Mouse (Mus musculus) gastrocnemius, postnatal 14 days (tissue): ENCODE data around the gene Olfr774. TPM values are rescaled to one million over a fixed set of nuclear protein-coding genes. Genes with fewer than 3 reads are reported as not detected.
"Not testable (repeated sequence)": the region's sequence is repeated elsewhere in the genome, so short reads cannot be mapped to it uniquely, and the experiment has no call there.

Experiments used
- DNase-seq: peaks from one replicate; pipeline ENCODE4 v3.0.0; 2021; ENCODE audit warnings: mixed read lengths
- intact Hi-C: fragments of 180-260 bp; cut with DNase I; formaldehyde crosslinking; loops from one replicate; pipeline ENCODE4 v1.15.1; 2025; ENCODE audit warnings: low total_unique reads
- long read RNA-seq, 2 experiments: library from polyadenylated mRNA; stranded (forward); transcript quantifications; one replicate each; pipeline ENCODE4 v2.0.0; 2021
- total RNA-seq, 2 experiments: library from RNA; stranded (reverse); gene quantifications; 2 replicates each; pipeline ENCODE4 v1.2.3; 2021

Gene Olfr774
- total RNA-seq, result not detected
- long read RNA-seq, experiment 1, result 0 reads
- long read RNA-seq, experiment 2, result 0 reads

DNA sequence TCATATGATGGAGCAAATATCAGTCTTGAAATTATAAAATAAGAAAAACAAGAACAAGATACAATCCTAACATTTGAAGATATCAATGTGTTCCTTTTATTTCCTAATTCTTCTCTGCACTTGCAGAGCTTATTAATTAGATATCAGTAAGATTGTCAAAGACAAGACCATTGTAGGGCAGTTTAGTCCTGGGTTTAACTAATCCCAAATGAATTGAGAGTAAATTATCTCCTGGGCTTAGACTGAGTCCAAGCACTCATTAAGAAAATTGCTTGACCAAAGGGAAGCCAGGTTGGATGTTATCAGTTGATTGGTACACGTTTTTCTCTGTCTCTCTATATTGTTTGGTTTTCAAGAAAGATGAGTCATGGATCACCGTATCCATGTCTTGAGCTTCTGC, at the start of gene Olfr774:
Gene Olfr774 (plus strand): TSS at position 301 of the 400 bp plus-strand sequence.
- intact Hi-C loops, result no loop called here
- DNase-seq, result no peak

DNA sequence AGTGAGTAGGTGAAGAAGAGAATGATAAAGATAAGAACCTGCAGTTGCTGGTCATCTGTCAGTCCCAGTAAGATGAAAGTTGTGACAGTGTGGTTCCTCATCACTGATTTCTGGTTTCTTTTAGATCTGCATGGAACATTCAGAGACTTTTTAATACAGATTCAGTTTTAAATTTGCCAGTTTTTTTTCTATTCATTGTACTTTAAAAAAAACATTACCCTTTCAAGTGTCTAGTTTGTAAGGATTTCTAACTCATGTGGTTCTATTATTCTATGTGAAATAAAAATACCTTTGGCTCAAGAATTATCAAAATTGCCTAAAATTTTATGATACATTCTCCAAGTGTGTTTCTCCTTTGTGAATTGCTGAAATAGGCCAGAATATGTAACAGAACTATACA, 48.7 kb upstream of the Olfr774 start, which contains the start of gene Olfr773:
Gene Olfr773 (minus strand): TSS at position 101 of the 400 bp plus-strand sequence.
- intact Hi-C loops, DNase-seq: not testable (repeated sequence)

DNA sequence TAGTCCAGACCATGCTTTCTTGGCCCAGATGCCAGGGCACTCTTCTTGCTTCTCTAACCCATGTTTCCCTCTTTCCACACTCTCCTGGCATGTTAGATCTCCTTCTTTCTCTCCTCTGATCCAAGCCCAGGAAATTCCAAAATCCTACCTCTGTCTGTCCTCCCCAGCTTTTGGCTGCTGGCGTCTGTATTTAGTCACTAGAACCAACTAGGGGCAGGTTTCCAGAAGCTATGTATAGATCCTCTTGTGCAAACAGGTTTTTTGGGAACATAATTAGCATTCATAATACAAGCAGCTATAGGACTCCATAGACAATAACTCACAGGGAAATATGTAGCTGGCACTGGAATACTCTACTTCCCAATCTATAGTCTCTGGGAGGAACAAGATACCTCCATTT, 5.3 kb upstream of the Olfr774 start:
- intact Hi-C loops, result no loop called here
- DNase-seq, result no peak

DNA sequence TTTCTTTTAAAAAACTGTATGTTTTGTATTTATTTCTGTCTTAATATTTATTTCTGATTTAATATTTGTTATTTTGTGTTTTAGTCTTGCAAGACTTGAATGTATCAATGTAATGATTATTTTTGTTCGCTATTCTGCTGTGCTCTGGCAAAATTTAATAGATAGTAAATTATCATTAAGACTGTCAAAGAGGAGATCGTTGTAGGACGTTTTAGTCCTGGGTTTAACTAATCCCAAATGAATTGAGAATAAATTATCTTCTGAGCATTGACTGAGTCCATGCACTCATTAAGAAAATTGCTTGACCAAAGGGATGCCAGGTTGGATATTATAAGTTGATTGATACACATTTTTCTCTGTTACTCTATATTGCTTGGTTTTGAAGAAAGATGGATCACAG, 12.1 kb downstream of the Olfr774 start, which contains the start of gene Olfr775:
Gene Olfr775 (plus strand): TSS at position 301 of the 400 bp plus-strand sequence.
- DNase-seq, result no peak
- intact Hi-C loops, result no loop called here

DNA sequence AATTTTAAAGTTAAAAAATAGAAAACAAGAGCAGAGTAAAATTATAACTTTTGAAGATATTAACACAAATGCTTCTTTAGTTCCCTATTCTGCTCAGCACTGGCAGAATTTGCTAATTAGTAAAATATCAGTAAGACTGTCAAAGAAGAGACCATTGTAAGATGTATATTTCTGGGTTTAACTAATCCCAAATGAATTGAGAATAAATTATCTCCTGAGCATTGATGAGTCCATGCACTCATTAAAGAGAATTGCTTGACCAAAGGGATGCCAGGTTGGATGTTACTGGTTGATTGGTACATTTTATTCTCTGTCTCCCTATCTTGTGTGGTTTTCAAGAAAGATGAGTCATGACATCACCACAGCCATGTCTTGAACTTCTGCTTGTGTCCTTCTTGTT, 22.8 kb downstream of the Olfr774 start, which contains the start of gene Olfr776:
Gene Olfr776 (plus strand): TSS at position 301 of the 400 bp plus-strand sequence.
- intact Hi-C loops, result no loop called here
- DNase-seq, result no peak

DNA sequence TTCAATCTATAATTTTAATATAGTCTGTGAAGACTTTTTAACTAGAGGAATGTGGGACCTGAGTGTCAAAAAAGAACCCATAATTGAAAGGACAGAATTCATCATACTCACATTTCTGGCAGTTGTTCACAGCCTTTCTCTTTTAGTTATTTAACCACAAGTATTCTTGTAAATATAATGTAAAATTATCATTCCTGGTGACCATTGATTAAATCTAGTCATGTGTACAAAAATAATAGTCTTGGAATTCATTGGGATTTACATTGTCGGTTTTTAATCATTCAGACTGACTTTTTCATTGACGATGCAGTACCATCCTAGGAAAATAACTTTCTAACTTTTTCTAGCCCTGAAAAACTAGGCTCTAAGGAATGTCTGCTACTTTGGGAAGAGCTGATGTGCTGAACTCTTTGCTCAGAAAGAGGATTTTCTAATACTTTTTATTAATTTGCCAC, 35.1 kb downstream of the Olfr774 start, which contains the start of gene Olfr777:
Gene Olfr777 (minus strand): TSS at position 405 of the 455 bp plus-strand sequence.
- DNase-seq, result no peak

More for the DNA sequence above, 35.1 kb downstream of the Olfr774 start, which contains the start of gene Olfr777:
- intact Hi-C loops, result no loop called here

Other genes starting within 250 kb of the Olfr774 start
- gene Olfr9, start 246.8 kb upstream of the Olfr774 start, total RNA-seq, result not detected
- gene Olfr763, start 225.4 kb upstream of the Olfr774 start, total RNA-seq, result not detected
- gene Olfr764-ps1, start 196.3 kb upstream of the Olfr774 start, total RNA-seq, result not detected
- gene Olfr765, start 186.2 kb upstream of the Olfr774 start, total RNA-seq, result not detected
- not detected for gene Olfr766-ps1, start 167.2 kb upstream of the Olfr774 start, total RNA-seq
- not detected for gene Olfr767, start 153.3 kb upstream of the Olfr774 start, total RNA-seq
- gene Olfr768, start 136.8 kb upstream of the Olfr774 start, total RNA-seq, result not detected
- gene Olfr769, start 118.3 kb upstream of the Olfr774 start, total RNA-seq, result not detected
- not detected for gene Olfr770, start 97.2 kb upstream of the Olfr774 start, total RNA-seq
- not detected for gene Olfr771, start 71.5 kb upstream of the Olfr774 start, total RNA-seq
- gene Olfr772, start 58.3 kb upstream of the Olfr774 start, total RNA-seq, result not detected
- gene Olfr773, start 48.8 kb upstream of the Olfr774 start, total RNA-seq, result not detected
- not detected for gene Olfr775, start 12.2 kb downstream of the Olfr774 start, total RNA-seq
- gene Olfr776, start 22.9 kb downstream of the Olfr774 start, total RNA-seq, result not detected
- gene Olfr777, start 35.3 kb downstream of the Olfr774 start, total RNA-seq, result not detected
- not detected for gene Olfr780, start 81.9 kb downstream of the Olfr774 start, total RNA-seq
- gene Olfr781, start 92.7 kb downstream of the Olfr774 start, total RNA-seq, result not detected
- gene Olfr782, start 112.6 kb downstream of the Olfr774 start, total RNA-seq, result not detected
- under 1 TPM in 1 of 2 experiments, not detected in 1; 0.06 TPM for gene Olfr784, start 147.9 kb downstream of the Olfr774 start, total RNA-seq
- not detected for gene Olfr785, start 169.2 kb downstream of the Olfr774 start, total RNA-seq
- not detected for gene Olfr786, start 191.1 kb downstream of the Olfr774 start, total RNA-seq
- gene Olfr787, start 225.7 kb downstream of the Olfr774 start, total RNA-seq, result not detected
- not detected for gene Olfr788, start 234.8 kb downstream of the Olfr774 start, total RNA-seq
- gene Olfr789, start 248.5 kb downstream of the Olfr774 start, total RNA-seq, result not detected